Mouse (Mus musculus): ENCODE measurements around the gene St6galnac4.

Gene St6galnac4

GRCm38 (mm10) chr2:32570698-32571494 lies 16.0 kb upstream of the St6galnac4 start, which contains the start of gene Dpm2:
Gene Dpm2 (plus strand): TSS chr2:32570858.
- peak; percentile 96 for DNase-seq (ENCODE audit: low read depth, low spot score)

GRCm38 (mm10) chr2:32572196-32572595 lies 14.7 kb upstream of the St6galnac4 start:
- no peak for DNase-seq (ENCODE audit: low read depth, low spot score)

GRCm38 (mm10) chr2:32574497-32574896 lies 12.4 kb upstream of the St6galnac4 start, which contains the start of gene Pip5kl1:
Gene Pip5kl1 (plus strand): TSS chr2:32574797.
- DNase-seq (ENCODE audit: low read depth, low spot score): no peak

- DNase-seq (ENCODE audit: low read depth, low spot score): peak; percentile 65
Measured at GRCm38 (mm10) chr2:32574901-32575585, 11.9 kb upstream of the St6galnac4 start.

GRCm38 (mm10) chr2:32575586-32576160 lies 11.2 kb upstream of the St6galnac4 start, which contains the start of gene 9430097D07Rik:
Gene 9430097D07Rik (minus strand): TSS chr2:32575684.
- DNase-seq (ENCODE audit: low read depth, low spot score): peak; percentile 83

GRCm38 (mm10) chr2:32576532-32576931 lies 10.4 kb upstream of the St6galnac4 start:
- no peak for DNase-seq (ENCODE audit: low read depth, low spot score)

GRCm38 (mm10) chr2:32578146-32579046 lies 8.5 kb upstream of the St6galnac4 start:
- DNase-seq (ENCODE audit: low read depth, low spot score): no peak

GRCm38 (mm10) chr2:32581450-32582095 lies 5.3 kb upstream of the St6galnac4 start:
- DNase-seq (ENCODE audit: low read depth, low spot score): peak; percentile 68

GRCm38 (mm10) chr2:32582830-32583799 lies 3.8 kb upstream of the St6galnac4 start:
- DNase-seq (ENCODE audit: low read depth, low spot score): peak; percentile 93

- no peak for DNase-seq (ENCODE audit: low read depth, low spot score)
Measured at GRCm38 (mm10) chr2:32585149-32585714, 1.7 kb upstream of the St6galnac4 start.

- DNase-seq (ENCODE audit: low read depth, low spot score): no peak
Measured at GRCm38 (mm10) chr2:32587731-32588321, 931 bp downstream of the St6galnac4 start.

- no peak for DNase-seq (ENCODE audit: low read depth, low spot score)
Measured at GRCm38 (mm10) chr2:32589213-32589795, 2.4 kb downstream of the St6galnac4 start.

- DNase-seq (ENCODE audit: low read depth, low spot score): no peak
Measured at GRCm38 (mm10) chr2:32590224-32590623, 3.3 kb downstream of the St6galnac4 start.

- DNase-seq (ENCODE audit: low read depth, low spot score): no peak
Measured at GRCm38 (mm10) chr2:32591249-32591648, 4.4 kb downstream of the St6galnac4 start.

GRCm38 (mm10) chr2:32596725-32597124 lies 9.8 kb downstream of the St6galnac4 start:
- no peak for DNase-seq (ENCODE audit: low read depth, low spot score)

GRCm38 (mm10) chr2:32597248-32597647 lies 10.4 kb downstream of the St6galnac4 start:
- DNase-seq (ENCODE audit: low read depth, low spot score): no peak

GRCm38 (mm10) chr2:32597699-32598098 lies 10.8 kb downstream of the St6galnac4 start:
- DNase-seq (ENCODE audit: low read depth, low spot score): no peak

GRCm38 (mm10) chr2:32598506-32598905 lies 11.6 kb downstream of the St6galnac4 start:
- no peak for DNase-seq (ENCODE audit: low read depth, low spot score)

Measured in ZHBTc4 (cell line).